Mouse (Mus musculus): ENCODE measurements around the gene Wfdc3. TPM values are rescaled to one million over a fixed set of nuclear protein-coding genes. Genes with fewer than 3 reads are reported as not detected.

Wfdc3 gene
- total and polyA plus RNA-seq, 2 experiments from 2014 or later = 0.76 to 1.3 TPM

DNA sequence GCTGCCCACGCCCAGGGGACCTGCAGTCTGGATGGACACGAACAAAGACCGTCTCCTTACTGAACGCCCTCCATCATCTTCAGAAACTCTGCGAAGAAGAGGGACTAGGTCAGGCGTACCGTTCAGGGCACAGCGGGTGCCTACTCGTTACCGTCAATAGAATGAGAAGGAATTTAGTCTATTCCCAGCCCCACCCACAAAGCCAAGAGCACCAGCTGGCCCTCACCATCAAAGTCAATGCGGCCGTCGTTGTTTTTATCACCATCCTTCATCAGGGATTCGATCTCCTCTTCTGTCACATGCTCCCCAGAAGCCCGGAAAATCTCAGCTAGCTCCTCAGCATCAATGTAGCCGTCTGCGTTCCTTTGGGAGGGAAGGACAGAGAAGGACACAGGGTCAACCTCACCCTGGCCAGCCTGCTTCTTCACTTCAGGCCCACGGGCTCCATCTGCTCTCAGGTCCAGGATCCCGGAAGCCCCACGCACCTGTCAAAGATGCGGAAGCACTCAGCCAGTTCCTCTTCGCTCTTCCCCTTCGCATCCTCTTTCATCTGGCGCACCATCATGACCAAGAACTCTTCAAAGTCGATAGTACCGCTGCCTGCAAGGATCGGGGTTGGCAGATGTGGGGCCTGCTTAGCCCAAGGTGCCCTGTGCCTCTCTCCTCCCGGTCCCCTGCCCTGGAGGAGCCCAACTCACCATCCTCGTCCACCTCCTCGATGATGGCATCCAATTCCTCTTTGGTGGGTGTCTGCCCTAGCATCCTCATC, 31.7 kb upstream of the Wfdc3 start:
- H3K9me3 ChIP-seq (ENCODE audit: low read length) = no peaks in the 10 kb centered on the region
- no peaks in the 10 kb centered on the region for H3K27me3 ChIP-seq (ENCODE audit: insufficient read depth, low read length)
- H3K9ac ChIP-seq (replicated peaks; ENCODE audit: low read length) = no peak overlapping the region
- no peak overlapping the region for H3K4me3 ChIP-seq (ENCODE audit: low read length)
- no peak overlapping the region for H3K4me2 ChIP-seq (ENCODE audit: low read depth, low read length)
- H3K4me1 ChIP-seq (ENCODE audit: insufficient read depth, low read length) = no peaks in the 10 kb centered on the region
- ATAC-seq = no peak
- no peak for DNase-seq (ENCODE audit: low spot score)
- no peak for TF ChIP-seq CTCF (IDR thresholded peaks at IDR 0.05; ENCODE audit: low read depth)
- WGBS = 84% methylated on average over 30 of the region's 30 CpGs
- H3K27ac ChIP-seq = no peak overlapping the region
- no peaks in the 10 kb centered on the region for H3K36me3 ChIP-seq (ENCODE audit: insufficient read depth, low read length)

DNA sequence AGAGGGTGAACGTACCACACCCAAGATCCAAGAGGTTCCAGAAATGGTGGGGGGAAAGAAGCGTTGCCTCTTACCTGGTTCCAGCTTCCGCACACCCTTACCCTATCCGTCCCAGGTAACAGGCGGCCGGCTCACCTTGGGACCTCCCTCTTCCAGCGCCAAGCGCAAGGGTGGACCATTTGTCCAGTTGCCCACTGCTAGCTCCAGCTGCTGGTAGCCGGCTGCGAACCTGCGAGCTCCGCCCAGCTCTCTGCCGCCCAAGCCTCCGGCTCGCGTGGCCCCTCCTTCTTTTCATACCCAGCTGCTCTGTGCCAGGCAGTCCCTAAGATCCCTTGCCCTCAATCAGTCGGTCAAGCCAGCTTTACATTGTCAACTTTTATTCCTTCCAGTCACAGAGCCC, 31.1 kb upstream of the Wfdc3 start:
- no peak for ATAC-seq
- Histone ChIP-seq H3K27me3 (ENCODE audit: insufficient read depth, low read length) (no peaks in the 10 kb centered on the region), H3K4me2 (ENCODE audit: low read depth, low read length) (no peak overlapping the region), H3K9ac (replicated peaks; ENCODE audit: low read length) (no peak overlapping the region), H3K4me3 (ENCODE audit: low read length) (no peak overlapping the region), H3K4me1 (ENCODE audit: insufficient read depth, low read length) (no peaks in the 10 kb centered on the region), H3K9me3 (ENCODE audit: low read length) (no peaks in the 10 kb centered on the region), H3K27ac (no peak overlapping the region), H3K36me3 (ENCODE audit: insufficient read depth, low read length) (no peaks in the 10 kb centered on the region)
- TF ChIP-seq CTCF (IDR thresholded peaks at IDR 0.05; ENCODE audit: low read depth) = no peak
- no peak for DNase-seq (ENCODE audit: low spot score)
- 77% methylated on average over 17 of the region's 17 CpGs for WGBS

DNA sequence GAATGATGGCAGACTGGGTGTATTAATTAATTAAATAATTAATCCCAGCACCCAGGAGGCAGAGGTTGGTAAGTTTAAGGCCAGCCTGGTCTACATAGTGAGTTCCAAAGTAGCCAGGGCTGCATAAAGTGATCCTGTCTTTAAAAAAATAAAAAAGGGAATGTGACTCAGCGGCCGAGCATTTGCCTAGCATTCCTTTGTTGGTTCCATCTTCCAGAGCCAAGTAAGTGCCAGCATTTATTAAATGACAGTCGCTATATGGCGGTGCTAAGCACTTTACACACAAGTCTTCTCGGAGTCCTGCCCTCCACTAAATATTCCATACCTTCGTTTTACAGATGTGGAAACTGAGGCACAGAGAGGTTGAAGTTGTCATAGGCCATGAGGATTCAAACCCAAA, 30.4 kb upstream of the Wfdc3 start:
- H3K4me2 ChIP-seq (ENCODE audit: low read depth, low read length) = no peak overlapping the region
- no peaks in the 10 kb centered on the region for H3K9me3 ChIP-seq (ENCODE audit: low read length)
- ATAC-seq (no peak), DNase-seq (ENCODE audit: low spot score) (no peak)
- WGBS = 89% methylated on average over 6 of the region's 6 CpGs
- H3K27ac ChIP-seq = no peak overlapping the region
- no peak overlapping the region for H3K4me3 ChIP-seq (ENCODE audit: low read length)
- no peaks in the 10 kb centered on the region for H3K36me3 ChIP-seq (ENCODE audit: insufficient read depth, low read length)
- no peaks in the 10 kb centered on the region for H3K27me3 ChIP-seq (ENCODE audit: insufficient read depth, low read length)
- H3K9ac ChIP-seq (replicated peaks; ENCODE audit: low read length) = no peak overlapping the region
- no peaks in the 10 kb centered on the region for H3K4me1 ChIP-seq (ENCODE audit: insufficient read depth, low read length)
- no peak for TF ChIP-seq CTCF (IDR thresholded peaks at IDR 0.05; ENCODE audit: low read depth)

DNA sequence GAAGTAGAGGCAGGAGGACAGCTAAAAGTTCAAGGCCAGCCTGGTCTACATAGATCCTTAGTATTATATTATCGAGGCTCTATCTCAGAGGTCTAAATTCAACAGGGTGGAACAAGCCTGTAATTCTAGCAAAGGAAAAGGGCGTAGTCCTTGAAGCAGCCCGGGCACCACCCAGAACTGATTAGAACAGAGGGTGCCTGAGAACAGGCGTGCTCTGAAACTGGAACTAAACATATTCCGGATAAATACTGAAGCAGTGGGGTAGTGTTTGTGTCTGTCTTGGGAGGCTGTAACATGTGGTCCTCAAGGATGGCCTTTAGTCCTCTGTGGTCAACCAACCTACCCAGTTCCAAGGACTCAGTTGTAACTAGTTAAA, 28.2 kb upstream of the Wfdc3 start:
- ATAC-seq (no peak), DNase-seq (ENCODE audit: low spot score) (no peak)
- H3K9me3 ChIP-seq (ENCODE audit: low read length) = no peaks in the 10 kb centered on the region
- no peak overlapping the region for H3K4me3 ChIP-seq (ENCODE audit: low read length)
- H3K4me1 ChIP-seq (ENCODE audit: insufficient read depth, low read length) = peaks cover 9% of the 10 kb centered on the region
- TF ChIP-seq CTCF (IDR thresholded peaks at IDR 0.05; ENCODE audit: low read depth) = no peak
- H3K27ac ChIP-seq = no peak overlapping the region
- H3K27me3 ChIP-seq (ENCODE audit: insufficient read depth, low read length) = no peaks in the 10 kb centered on the region
- no peak overlapping the region for H3K9ac ChIP-seq (replicated peaks; ENCODE audit: low read length)
- H3K4me2 ChIP-seq (ENCODE audit: low read depth, low read length) = no peak overlapping the region
- 86% methylated on average over 5 of the region's 5 CpGs for WGBS
- no peaks in the 10 kb centered on the region for H3K36me3 ChIP-seq (ENCODE audit: insufficient read depth, low read length)

DNA sequence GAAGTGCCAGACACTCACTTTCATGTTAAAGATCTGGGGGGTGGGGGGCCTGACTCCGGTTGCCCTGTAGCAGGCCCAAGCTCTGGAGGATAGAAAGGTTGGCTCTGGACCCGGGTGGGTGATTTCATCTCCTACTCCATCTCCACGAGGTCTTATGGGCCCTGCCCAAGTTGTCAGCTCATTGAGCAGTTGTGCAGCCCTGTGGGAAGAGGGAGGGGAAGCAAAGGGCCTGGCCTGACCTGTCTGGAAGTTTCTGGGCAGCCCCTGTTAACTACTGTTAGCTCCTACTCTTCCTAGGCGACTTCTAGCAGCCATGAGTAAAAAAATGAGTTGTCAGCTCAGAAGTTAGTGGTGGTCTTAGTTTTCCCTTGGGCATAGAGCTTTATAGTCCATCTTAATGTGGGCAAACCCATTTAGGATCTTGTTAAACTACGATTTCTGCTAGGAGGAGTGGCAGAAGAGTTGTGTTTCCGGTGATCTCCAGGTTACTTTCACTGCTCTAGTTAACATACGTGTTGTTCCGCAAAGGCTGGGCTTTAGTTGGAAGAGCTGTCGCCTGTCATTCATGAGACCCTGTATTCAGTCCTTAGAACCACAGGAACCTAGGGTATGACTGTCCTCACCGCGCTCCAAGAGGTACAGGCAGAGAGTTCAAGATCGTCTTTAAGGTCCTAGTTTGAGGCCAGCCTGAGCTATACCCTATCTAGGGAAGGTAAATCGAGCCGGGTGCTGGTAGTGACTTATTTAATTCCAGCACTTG, 27.7 kb upstream of the Wfdc3 start:
- H3K9me3 ChIP-seq (ENCODE audit: low read length) = no peaks in the 10 kb centered on the region
- H3K27me3 ChIP-seq (ENCODE audit: insufficient read depth, low read length) = no peaks in the 10 kb centered on the region
- no peaks in the 10 kb centered on the region for H3K36me3 ChIP-seq (ENCODE audit: insufficient read depth, low read length)
- DNase-seq (ENCODE audit: low spot score) (no peak), ATAC-seq (no peak)
- no peak for TF ChIP-seq CTCF (IDR thresholded peaks at IDR 0.05; ENCODE audit: low read depth)
- H3K27ac ChIP-seq = no peak overlapping the region
- H3K4me3 ChIP-seq (ENCODE audit: low read length) = no peak overlapping the region
- H3K9ac ChIP-seq (replicated peaks; ENCODE audit: low read length) = no peak overlapping the region
- no peak overlapping the region for H3K4me2 ChIP-seq (ENCODE audit: low read depth, low read length)
- 79% methylated on average over 14 of the region's 14 CpGs for WGBS
- H3K4me1 ChIP-seq (ENCODE audit: insufficient read depth, low read length) = peaks cover 9% of the 10 kb centered on the region

GRCm38 (mm10) chr2:164771123-164771522, 25.4 kb upstream of the Wfdc3 start:
- DNase-seq (ENCODE audit: low spot score) (no peak), ATAC-seq (no peak)
- Histone ChIP-seq H3K4me1 (ENCODE audit: insufficient read depth, low read length) (peaks cover 9% of the 10 kb centered on the region), H3K36me3 (ENCODE audit: insufficient read depth, low read length) (peaks cover 19% of the 10 kb centered on the region; the same call in 1 of the 2 replicates), H3K27me3 (ENCODE audit: insufficient read depth, low read length) (no peaks in the 10 kb centered on the region), H3K4me3 (ENCODE audit: low read length) (peak overlapping the region; percentile 73), H3K9ac (replicated peaks; ENCODE audit: low read length) (no peak overlapping the region), H3K4me2 (ENCODE audit: low read depth, low read length) (peak overlapping the region; percentile 99), H3K27ac (no peak overlapping the region), H3K9me3 (ENCODE audit: low read length) (no peaks in the 10 kb centered on the region)
- no peak for TF ChIP-seq CTCF (IDR thresholded peaks at IDR 0.05; ENCODE audit: low read depth)
- WGBS = 80% methylated on average over 8 of the region's 8 CpGs

DNA sequence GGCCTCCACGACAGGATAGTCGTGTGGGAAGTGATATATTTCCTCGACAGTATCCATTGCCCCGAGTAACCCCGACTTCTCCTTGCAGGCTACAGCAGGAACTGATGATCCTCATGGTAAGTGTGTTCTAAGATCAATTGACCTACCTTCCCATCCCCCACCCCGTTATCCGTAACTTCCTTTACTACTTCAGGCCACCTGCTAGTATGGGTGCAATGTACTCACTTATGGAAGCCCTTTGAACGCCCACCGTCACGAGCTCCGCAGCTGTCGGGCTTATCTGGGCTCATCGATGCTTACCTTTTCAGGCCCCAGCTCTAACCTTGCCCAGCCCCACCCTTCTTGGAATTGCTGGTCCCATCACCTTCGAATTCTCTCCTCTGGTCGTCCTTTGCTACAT, 24.5 kb upstream of the Wfdc3 start:
- no peak overlapping the region for H3K27ac ChIP-seq
- WGBS = 4% methylated on average over 15 of the region's 15 CpGs
- no peak for TF ChIP-seq CTCF (IDR thresholded peaks at IDR 0.05; ENCODE audit: low read depth)
- H3K27me3 ChIP-seq (ENCODE audit: insufficient read depth, low read length) = no peaks in the 10 kb centered on the region
- H3K9ac ChIP-seq (replicated peaks; ENCODE audit: low read length) = peak overlapping the region; percentile 40; the same call in 1 of the 2 replicates
- peak overlapping the region; percentile 73 for H3K4me3 ChIP-seq (ENCODE audit: low read length)
- peaks cover 9% of the 10 kb centered on the region for H3K4me1 ChIP-seq (ENCODE audit: insufficient read depth, low read length)
- no peak for DNase-seq (ENCODE audit: low spot score)
- no peaks in the 10 kb centered on the region for H3K9me3 ChIP-seq (ENCODE audit: low read length)
- H3K4me2 ChIP-seq (ENCODE audit: low read depth, low read length) = peak overlapping the region; percentile 99
- ATAC-seq = no peak
- peaks cover 28% of the 10 kb centered on the region; the same call in 1 of the 2 replicates for H3K36me3 ChIP-seq (ENCODE audit: insufficient read depth, low read length)
